Mouse (Mus musculus) midbrain, embryonic 12.5 days (tissue): ENCODE results near the gene Tifa. TPM values are rescaled to one million over a fixed set of nuclear protein-coding genes. Genes with fewer than 3 reads are reported as not detected.

Experiments used
- ATAC-seq: fragments of 200-750 bp; cut with Nextera tagmentation; 2 replicates; pipeline ENCODE4 v1.8.0; 2017; ENCODE audit warnings: low read depth, moderate TSS enrichment, moderate library complexity; ENCODE audit not compliant: low FRiP score
- H3K27ac ChIP-seq: fragments of 300-500 bp; sonication (generic); replicated peaks from 2 replicates; pipeline ENCODE4 v1.5.1; 2016; ENCODE audit warnings: mild to moderate bottlenecking
- H3K27me3 ChIP-seq: fragments of 300-500 bp; sonication (generic); 2 replicates; pipeline ENCODE4 v1.6.1; 2016; ENCODE audit warnings: mild to moderate bottlenecking
- H3K36me3 ChIP-seq: fragments of 300-500 bp; sonication (generic); 2 replicates; pipeline ENCODE4 v1.6.1; 2016
- H3K4me1 ChIP-seq: fragments of 300-500 bp; sonication (generic); 2 replicates; pipeline ENCODE4 v1.6.1; 2016
- H3K4me2 ChIP-seq: fragments of 300-500 bp; sonication (generic); replicated peaks from 2 replicates; pipeline ENCODE4 v1.6.1; 2016; ENCODE audit warnings: mild to moderate bottlenecking, moderate library complexity
- H3K4me3 ChIP-seq: fragments of 300-500 bp; sonication (generic); 2 replicates; pipeline ENCODE4 v1.5.1; 2016; ENCODE audit warnings: mild to moderate bottlenecking
- H3K9ac ChIP-seq: fragments of 300-500 bp; sonication (generic); replicated peaks from 2 replicates; pipeline ENCODE4 v1.6.1; 2016; ENCODE audit warnings: mild to moderate bottlenecking, moderate library complexity
- H3K9me3 ChIP-seq: fragments of 300-500 bp; sonication (generic); 2 replicates; pipeline ENCODE4 v1.6.1; 2016; ENCODE audit warnings: mild to moderate bottlenecking
- WGBS: fragments of 180-500 bp; shearing (Covaris S2); methylation state at CpG from one replicate; pipeline ENCODE4 v1.1.7; 2016; 5-methylcytosine and 5-hydroxymethylcytosine counted together
- polyA plus RNA-seq: library from polyadenylated mRNA; unstranded; fragments of >200 nt; fragmentation: Nextera tagmentation; extraction: Ambion mirVana; gene quantifications from 2 replicates; pipeline ENCODE4 v1.2.1, GENCODE M21; 2016

Tifa gene
- polyA plus RNA-seq: 3.4 and 5.5 TPM in 2 replicates

DNA sequence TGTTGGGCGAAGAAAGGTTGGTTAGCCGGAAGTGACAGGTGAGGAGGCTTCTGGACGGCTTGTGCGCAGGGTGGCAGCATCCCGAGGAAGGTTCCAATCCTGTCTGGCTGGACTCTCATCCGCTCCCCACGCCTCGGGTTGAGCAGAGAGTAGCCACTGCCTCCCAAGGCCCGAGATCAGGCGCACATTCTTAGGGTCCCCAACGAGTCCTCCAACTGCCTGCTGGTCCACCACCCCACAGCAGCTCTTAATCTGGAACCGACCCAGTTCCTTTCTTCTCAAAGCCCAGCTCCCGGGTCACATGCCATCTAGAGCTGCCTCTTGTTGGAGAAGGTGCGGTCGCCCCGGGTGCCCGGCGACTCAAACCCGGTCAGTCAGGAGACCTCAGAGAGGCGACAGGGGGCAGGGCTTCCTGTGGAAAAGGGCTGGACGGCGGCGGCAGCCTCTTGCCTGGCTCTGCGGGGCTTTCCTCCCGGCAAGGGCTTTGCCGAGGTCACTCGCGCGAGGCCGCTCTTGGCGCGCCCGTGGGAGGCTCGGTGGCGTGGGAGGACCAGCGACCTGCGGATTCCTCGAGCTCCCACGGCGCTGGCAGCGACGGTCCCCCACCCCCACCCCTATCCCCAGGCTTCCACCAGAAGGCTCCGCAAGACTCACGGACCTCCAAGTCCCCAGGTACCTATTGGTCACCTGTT is at the start of gene Tifa:
Gene Tifa (plus strand): TSS at position 306 of the 692 bp plus-strand sequence.
- 1% methylated on average over 44 of the region's 44 CpGs for WGBS
- peaks cover 66% of the 10 kb centered on the region for H3K27me3 ChIP-seq
- no peak within 1 kb of the TSS for H3K27ac ChIP-seq

GRCm38 (mm10) chr3:127741473-127741872 is 48.1 kb upstream of the Tifa start:
- Histone ChIP-seq H3K27me3 (peaks cover 49% of the 10 kb centered on the region), H3K9ac (no peak overlapping the region), H3K9me3 (no peaks in the 10 kb centered on the region), H3K4me2 (no peak overlapping the region), H3K4me3 (no peak overlapping the region), H3K4me1 (peaks cover 25% of the 10 kb centered on the region), H3K36me3 (no peaks in the 10 kb centered on the region), H3K27ac (no peak overlapping the region)
- 93% methylated on average over 3 of the region's 3 CpGs for WGBS
- no peak for ATAC-seq

More for the DNA sequence above, at the start of gene Tifa:
- ATAC-seq: peak; percentile 62
- H3K9ac ChIP-seq: peak within 1 kb of the TSS; percentile 59
- no peaks in the 10 kb centered on the region for H3K9me3 ChIP-seq
- no peaks in the 10 kb centered on the region for H3K36me3 ChIP-seq
- H3K4me3 ChIP-seq: peak within 1 kb of the TSS; percentile 60
- H3K4me1 ChIP-seq: peaks cover 16% of the 10 kb centered on the region
- H3K4me2 ChIP-seq: peak within 1 kb of the TSS; percentile 78

- Histone ChIP-seq H3K4me3 (no peak overlapping the region), H3K27me3 (peaks cover 64% of the 10 kb centered on the region), H3K27ac (no peak overlapping the region), H3K9me3 (no peaks in the 10 kb centered on the region), H3K9ac (no peak overlapping the region), H3K36me3 (no peaks in the 10 kb centered on the region), H3K4me2 (no peak overlapping the region), H3K4me1 (peaks cover 37% of the 10 kb centered on the region)
- ATAC-seq: no peak
- 77% methylated on average over 13 of the region's 14 CpGs for WGBS
Measured at GRCm38 (mm10) chr3:127743614-127744365, 45.8 kb upstream of the Tifa start.

DNA sequence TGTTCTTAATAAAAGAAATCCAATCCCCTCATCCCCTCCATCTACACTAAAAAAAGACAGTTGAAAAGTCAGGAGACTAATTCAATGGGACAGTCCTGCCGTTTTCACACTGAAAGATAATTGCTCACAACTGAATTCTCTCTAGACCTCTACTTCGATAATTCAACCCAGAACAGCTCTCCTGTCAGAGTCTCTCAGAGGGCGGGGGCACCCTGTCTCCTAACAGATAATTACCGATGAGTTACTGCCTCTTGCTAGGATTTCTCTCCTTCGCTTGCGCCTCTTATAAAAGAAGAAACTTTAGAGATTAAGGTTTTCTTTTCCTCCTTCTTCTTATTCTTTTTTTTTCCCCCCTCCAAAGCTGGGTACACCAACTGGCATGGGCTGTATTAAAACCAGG is 44.1 kb upstream of the Tifa start:
- no peak overlapping the region; the same call in 1 of the 2 replicates for H3K4me2 ChIP-seq
- ATAC-seq: no peak
- H3K4me3 ChIP-seq: no peak overlapping the region
- H3K9me3 ChIP-seq: no peaks in the 10 kb centered on the region
- peak overlapping the region; percentile 68 for H3K27ac ChIP-seq
- H3K27me3 ChIP-seq: peaks cover 64% of the 10 kb centered on the region
- H3K4me1 ChIP-seq: peaks cover 52% of the 10 kb centered on the region
- no peak overlapping the region for H3K9ac ChIP-seq
- no peaks in the 10 kb centered on the region for H3K36me3 ChIP-seq
- 23% methylated on average over 6 of the region's 6 CpGs for whole genome bisulfite sequencing

GRCm38 (mm10) chr3:127745911-127746640 is 43.5 kb upstream of the Tifa start:
- no peaks in the 10 kb centered on the region for H3K9me3 ChIP-seq
- no peaks in the 10 kb centered on the region for H3K36me3 ChIP-seq
- no peak overlapping the region for H3K4me3 ChIP-seq
- no peak overlapping the region for H3K9ac ChIP-seq
- H3K27ac ChIP-seq: peak overlapping the region; percentile 68
- peak; percentile 28 for ATAC-seq
- H3K27me3 ChIP-seq: peaks cover 63% of the 10 kb centered on the region
- whole genome bisulfite sequencing: 7% methylated on average over 16 of the region's 16 CpGs
- H3K4me1 ChIP-seq: peaks cover 57% of the 10 kb centered on the region
- H3K4me2 ChIP-seq: peak overlapping the region; percentile 27

- no peak for ATAC-seq
- Histone ChIP-seq H3K27me3 (peaks cover 68% of the 10 kb centered on the region), H3K4me1 (peaks cover 61% of the 10 kb centered on the region), H3K4me2 (peak overlapping the region; percentile 49), H3K9ac (no peak overlapping the region), H3K36me3 (no peaks in the 10 kb centered on the region), H3K27ac (peak overlapping the region; percentile 92), H3K9me3 (no peaks in the 10 kb centered on the region), H3K4me3 (no peak overlapping the region; the same call in 1 of the 2 replicates)
- 25% methylated on average over 4 of the region's 4 CpGs for WGBS
Measured at GRCm38 (mm10) chr3:127748644-127749043, 41.0 kb upstream of the Tifa start.

- Histone ChIP-seq H3K9ac (0 out of 2 replicates have a peak overlapping the region, but pooled peaks have one; percentile 28), H3K4me3 (peak overlapping the region; percentile 22), H3K4me1 (peaks cover 58% of the 10 kb centered on the region), H3K27me3 (peaks cover 69% of the 10 kb centered on the region), H3K27ac (peak overlapping the region; percentile 92), H3K4me2 (peak overlapping the region; percentile 49), H3K9me3 (no peaks in the 10 kb centered on the region), H3K36me3 (no peaks in the 10 kb centered on the region)
- WGBS: 5% methylated on average over 9 of the region's 9 CpGs
- ATAC-seq: peak; percentile 83
Measured at GRCm38 (mm10) chr3:127749266-127749665, 40.3 kb upstream of the Tifa start.

- peaks cover 70% of the 10 kb centered on the region for H3K27me3 ChIP-seq
- H3K27ac ChIP-seq: peak overlapping the region; percentile 92
- H3K9ac ChIP-seq: no peak overlapping the region
- ATAC-seq: peak; percentile 88
- 4% methylated on average over 12 of the region's 12 CpGs for WGBS
- no peak overlapping the region for H3K4me3 ChIP-seq
- peak overlapping the region; percentile 49 for H3K4me2 ChIP-seq
- peaks cover 52% of the 10 kb centered on the region for H3K4me1 ChIP-seq
- H3K36me3 ChIP-seq: no peaks in the 10 kb centered on the region
- no peaks in the 10 kb centered on the region for H3K9me3 ChIP-seq
Measured at GRCm38 (mm10) chr3:127749981-127750562, 39.5 kb upstream of the Tifa start.

- H3K9ac ChIP-seq: no peak overlapping the region
- H3K4me1 ChIP-seq: peaks cover 14% of the 10 kb centered on the region
- H3K9me3 ChIP-seq: no peaks in the 10 kb centered on the region
- H3K4me2 ChIP-seq: no peak overlapping the region
- H3K27ac ChIP-seq: no peak overlapping the region
- H3K4me3 ChIP-seq: no peak overlapping the region
- WGBS: 89% methylated on average over 6 of the region's 6 CpGs
- no peaks in the 10 kb centered on the region for H3K36me3 ChIP-seq
- H3K27me3 ChIP-seq: peaks cover 90% of the 10 kb centered on the region
- no peak for ATAC-seq
Measured at GRCm38 (mm10) chr3:127756458-127756857, 33.1 kb upstream of the Tifa start.

- Histone ChIP-seq H3K27me3 (peaks cover 94% of the 10 kb centered on the region), H3K4me1 (peaks cover 10% of the 10 kb centered on the region), H3K9ac (no peak overlapping the region), H3K9me3 (no peaks in the 10 kb centered on the region), H3K4me3 (no peak overlapping the region), H3K27ac (no peak overlapping the region), H3K4me2 (no peak overlapping the region), H3K36me3 (no peaks in the 10 kb centered on the region)
- ATAC-seq: no peak
Measured at GRCm38 (mm10) chr3:127757886-127758301, 31.7 kb upstream of the Tifa start.

GRCm38 (mm10) chr3:127758806-127759205 is 30.8 kb upstream of the Tifa start:
- H3K4me2 ChIP-seq: no peak overlapping the region
- no peaks in the 10 kb centered on the region for H3K9me3 ChIP-seq
- peaks cover 10% of the 10 kb centered on the region for H3K4me1 ChIP-seq
- H3K4me3 ChIP-seq: no peak overlapping the region
- H3K9ac ChIP-seq: no peak overlapping the region
- no peak overlapping the region for H3K27ac ChIP-seq
- H3K27me3 ChIP-seq: peaks cover 92% of the 10 kb centered on the region
- H3K36me3 ChIP-seq: no peaks in the 10 kb centered on the region
- WGBS: 34% methylated on average over 4 of the region's 4 CpGs
- ATAC-seq: 0 out of 2 replicates have a peak, but pooled peaks have one; percentile 39
